Mouse (Mus musculus) left cerebral cortex, adult 9 months (tissue): Measurements from ENCODE around the gene Ccin.

ENCODE experiments used
- DNase-seq, 2 experiments: peaks; one replicate each; pipeline ENCODE4 v3.0.0; 2022; ENCODE audit warnings: low spot score in 2 of 2

Ccin gene

DNA sequence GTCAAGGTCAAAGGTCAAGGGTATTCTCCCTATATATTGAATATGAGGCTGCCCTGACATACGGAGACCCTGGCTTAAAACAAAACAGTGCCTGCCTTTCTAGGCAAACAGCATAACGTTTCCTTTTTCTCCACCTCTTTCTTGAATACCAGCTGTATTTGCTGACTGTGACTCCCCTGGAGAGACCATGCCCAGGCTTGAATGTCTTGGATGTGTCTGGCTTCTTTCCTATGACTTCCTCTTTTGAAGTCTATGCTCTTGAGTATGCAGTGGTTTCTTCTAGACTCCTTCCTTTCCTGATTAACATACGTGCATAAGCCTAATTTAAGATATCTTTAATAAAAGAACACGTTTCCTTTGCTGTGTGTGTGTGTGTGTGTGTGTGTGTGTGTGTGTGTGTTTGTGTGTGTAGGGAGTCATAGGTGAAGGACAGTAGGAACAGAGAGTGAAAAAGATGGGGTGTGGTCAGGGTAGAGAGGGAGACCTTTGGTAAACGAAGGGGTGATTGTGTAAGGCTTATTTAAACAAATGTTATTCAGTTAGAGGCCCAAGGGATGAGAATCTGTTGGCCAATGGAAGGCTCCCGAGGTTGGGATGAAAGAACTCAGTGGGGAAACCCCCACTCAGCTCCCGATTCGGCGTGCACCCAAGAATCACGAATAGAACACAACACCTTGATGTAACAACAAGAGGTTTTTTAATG is 8.2 kb upstream of the Ccin start:
- no peak for DNase-seq

DNA sequence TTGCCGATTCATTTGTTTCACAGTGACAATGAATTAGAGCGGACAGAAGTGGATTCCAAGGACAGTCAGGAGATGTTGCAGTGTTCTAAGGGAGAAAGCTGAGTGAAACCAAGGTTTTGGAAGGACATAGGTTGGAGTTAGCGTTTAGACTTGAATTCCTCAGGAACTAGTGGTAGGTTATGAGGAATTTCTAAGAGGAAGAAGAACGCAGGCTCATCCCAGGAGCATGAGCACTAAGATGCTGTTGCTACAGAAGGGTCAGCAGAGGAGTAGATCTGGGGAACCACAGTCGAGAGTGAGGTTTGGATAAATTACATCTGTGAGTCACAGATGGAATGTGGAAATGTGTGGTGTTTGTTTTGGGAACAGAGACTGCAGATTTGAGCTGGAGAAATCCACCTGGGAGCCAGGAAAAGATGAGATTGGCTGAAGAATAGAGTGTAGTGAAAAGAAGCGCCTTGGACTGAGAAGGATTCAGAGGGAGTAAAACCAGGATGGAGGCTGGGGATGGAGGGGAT is 7.0 kb upstream of the Ccin start:
- no peak for DNase-seq

DNA sequence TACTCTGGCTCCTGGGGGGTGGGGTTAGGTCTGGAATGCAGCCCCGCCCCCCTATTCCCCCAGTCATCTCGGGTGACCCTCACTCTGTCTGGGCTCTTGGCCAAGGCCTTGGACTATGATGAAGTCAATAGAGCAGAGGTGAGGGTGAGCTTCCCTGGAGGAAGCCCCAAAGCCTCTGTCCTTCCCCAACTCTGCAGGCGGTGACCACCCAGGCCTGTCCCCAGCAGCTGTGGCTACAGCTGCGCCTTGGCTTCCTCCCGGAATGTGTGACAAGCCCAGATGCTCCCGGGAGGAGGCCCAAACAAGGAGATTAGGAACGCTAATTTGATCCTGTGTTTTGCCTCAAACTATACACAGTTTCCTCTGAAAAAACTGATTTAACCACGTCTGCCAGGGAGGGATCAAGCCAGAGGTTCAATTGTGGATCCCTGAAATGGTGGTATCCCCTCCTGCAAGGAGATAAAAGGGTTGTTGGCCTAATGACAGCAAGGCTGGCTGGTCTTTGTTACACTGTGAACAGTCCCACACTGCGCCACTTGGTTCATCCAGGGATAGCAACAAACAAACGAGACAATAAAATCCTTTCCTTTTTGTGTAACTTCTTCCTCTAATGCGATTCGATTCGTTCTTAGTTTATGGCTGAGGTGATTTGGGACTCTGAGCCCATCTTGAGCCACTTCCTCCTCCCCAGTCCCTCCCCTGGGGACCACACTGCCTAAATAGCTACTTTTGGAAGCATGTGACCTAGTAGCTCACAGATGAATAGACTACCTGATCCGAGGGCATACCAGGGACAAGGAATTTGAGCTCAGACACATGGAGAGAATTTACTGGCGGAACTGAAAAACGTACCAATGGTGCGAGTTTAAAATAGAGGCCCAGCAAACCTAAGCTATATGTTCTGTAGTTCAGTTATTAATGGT is 4.5 kb upstream of the Ccin start:
- no peak for DNase-seq

DNA sequence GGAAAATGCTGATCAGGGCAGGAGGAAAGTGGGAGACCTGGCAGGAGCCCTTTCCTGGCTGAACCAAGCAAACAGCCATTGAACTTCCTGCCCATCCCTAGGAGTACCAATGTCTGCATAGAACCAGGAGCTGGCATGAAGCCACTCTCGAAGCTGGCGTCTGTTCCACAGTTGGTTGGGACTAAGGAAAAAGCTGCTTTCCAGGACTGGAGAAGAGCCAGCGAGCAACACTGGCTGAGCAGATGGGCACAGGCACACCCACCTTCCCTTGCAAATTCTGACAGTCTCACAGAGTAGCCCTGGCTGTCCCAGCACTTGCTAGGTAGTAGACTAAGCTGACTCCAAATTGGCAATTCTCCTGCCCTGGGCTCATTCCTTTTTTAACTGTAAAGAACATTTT is 3.5 kb upstream of the Ccin start:
- peak; percentile 61 to 93 for DNase-seq

DNA sequence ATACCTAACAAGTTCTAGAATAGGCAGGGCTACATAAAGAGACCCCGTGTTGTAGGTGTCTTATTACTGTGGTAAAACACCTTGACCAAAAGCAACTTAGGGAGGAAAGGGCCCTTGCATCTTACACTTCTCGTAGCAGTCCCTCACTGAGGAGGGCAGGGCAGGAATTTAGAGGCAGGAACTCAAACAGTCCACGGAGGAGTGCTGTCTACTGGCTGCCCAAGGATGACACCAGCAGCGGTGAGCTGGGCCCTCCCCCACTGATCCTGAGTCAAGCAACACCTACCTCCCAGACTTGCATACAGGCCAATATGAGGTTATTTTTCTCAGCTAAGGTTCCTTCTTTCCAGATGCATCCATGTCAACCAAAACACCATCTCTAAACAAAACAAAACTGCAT is 3.0 kb upstream of the Ccin start:
- DNase-seq = no peak

DNA sequence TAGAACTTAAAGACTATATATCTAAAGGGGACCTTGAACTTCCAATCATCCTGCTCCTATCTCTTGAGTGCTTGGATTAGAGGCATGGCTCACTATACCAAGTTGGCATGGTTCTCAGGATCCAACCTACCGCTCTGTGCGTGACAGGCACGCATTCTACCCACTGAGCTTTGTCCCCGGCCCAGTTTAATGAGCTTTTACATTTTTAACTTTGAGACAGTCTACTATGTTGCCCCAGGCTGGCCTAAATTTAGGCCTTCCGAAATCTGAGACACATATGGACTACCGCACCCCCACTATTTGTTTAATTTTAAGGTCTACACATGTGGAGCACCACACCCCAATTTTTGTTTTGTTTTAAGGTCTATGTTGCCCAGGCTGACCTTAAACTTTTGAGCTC is 2.4 kb upstream of the Ccin start:
- no peak for DNase-seq

DNA sequence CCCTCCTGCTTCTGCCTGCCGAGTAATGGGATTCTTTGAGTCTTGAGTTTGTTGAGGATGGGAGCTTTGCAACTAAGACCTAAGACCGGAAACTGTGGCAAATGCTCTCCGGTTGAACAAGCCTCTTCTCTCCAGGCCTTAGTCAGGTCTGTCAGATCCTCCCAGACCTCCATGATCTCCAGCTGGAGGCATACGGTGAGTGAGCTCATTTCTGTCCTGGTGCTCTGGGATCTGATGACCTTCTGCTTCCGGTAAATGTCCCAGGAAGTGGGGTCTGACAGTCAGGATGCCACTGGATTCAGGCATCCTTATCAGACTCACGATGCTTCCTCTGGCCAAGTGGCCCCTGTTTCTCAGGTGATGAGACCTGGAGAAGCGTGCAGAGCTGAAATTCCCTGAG is 2.0 kb upstream of the Ccin start:
- no peak for DNase-seq

DNA sequence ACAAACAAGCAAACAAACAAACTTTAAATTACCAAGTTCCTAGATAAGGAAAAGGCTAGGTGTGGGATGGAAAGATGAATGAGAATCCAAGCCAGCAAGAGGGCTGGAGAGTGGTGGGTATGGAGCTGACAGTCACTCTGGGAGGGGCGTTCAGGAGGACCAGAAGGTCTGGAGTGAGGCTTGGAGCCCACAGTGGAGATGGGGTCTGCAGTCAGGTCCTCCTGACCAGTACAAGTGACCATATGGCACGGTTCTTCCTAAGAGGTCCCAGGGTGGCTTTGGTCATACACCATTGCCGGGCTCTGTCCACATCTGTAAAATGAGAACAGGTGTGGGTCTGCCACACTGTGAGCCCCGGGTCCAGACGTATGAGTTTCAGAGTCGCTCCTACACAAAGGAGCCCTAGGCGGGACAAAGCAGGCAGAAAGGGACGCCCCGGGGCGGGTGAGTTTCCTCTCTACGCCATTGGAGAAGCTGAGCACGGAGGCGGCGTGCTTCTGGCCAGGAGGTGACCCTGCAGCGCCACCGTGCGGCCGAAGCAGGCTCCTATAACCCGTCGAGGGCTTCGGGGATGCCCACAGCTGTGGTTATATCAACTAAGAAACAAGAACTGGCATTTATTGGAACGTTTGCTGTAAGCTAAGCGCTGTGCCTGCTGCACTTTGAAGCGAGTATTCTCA is 1.1 kb upstream of the Ccin start:
- DNase-seq = peak; percentile 64 to 94

DNA sequence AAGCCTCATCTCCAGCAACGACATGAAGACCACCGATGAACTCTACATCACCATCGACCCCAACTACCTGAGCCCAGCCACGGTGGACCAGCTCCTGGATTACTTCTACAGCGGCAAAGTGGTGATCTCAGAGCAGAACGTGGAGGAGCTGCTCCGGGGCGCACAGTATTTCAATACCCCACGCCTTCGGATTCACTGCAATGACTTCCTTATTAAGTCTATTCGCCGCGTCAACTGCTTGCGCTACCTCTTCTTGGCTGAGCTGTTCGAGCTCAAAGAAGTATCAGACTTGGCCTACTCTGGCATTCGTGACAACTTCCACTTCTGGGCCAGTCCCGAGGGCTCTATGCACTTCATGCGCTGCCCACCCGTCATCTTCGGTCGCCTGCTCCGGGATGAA is 473 bp downstream of the Ccin start:
- DNase-seq = no peak

DNA sequence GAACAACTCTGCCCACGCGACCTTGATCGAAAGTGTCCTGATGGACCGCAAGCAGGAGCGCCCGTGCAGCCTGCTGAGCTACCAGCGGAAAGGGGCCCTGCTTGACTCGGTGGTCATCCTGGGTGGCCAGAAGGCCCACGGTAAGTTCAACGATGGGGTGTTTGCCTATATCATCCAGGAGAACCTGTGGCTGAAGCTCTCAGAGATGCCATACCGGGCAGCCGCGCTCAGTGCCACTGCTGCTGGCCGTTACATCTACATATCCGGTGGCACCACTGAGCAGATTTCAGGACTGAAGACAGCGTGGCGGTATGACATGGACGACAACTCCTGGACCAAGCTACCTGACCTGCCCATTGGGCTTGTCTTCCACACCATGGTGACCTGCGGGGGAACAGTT is 1.0 kb downstream of the Ccin start:
- no peak for DNase-seq

DNA sequence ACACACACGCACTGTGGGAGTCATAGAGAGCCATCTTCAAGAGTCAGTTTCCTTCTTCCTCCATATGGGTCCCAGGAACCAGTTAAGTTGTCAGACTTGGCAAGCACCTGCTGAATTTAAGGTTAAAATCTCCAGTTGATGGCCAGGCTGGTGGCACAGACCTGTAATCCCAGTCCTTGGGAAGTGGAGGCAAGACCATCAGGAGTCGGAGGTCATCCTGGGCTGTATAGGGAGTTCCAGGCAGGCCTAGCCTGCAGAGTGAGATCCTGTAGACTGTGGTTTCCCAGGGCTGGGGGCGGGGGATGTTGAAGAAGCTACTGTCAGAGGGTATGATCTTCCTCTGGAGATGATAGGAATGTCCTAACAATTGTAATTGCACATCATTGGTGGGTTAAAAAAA is 5.7 kb downstream of the Ccin start:
- no peak for DNase-seq

DNA sequence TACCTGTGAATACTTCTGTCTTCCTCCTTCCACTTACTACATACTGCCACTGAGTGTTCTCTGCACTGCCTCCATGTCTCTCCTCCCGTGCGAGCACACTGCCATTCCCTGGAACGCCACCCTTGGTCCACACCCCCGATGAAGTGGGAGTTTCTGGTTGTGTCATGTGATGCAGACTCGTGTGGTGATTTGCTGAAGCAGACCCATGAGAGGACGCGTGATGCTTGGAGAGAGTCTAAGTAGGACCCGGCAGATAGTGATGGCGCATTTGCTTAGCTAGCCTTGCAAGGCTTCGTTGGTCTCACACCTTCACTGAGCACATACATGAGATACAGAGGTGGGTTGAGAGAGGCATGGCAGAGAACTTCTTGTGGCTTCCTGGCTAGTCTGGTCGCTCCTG is 9.8 kb downstream of the Ccin start:
- DNase-seq = no peak

DNA sequence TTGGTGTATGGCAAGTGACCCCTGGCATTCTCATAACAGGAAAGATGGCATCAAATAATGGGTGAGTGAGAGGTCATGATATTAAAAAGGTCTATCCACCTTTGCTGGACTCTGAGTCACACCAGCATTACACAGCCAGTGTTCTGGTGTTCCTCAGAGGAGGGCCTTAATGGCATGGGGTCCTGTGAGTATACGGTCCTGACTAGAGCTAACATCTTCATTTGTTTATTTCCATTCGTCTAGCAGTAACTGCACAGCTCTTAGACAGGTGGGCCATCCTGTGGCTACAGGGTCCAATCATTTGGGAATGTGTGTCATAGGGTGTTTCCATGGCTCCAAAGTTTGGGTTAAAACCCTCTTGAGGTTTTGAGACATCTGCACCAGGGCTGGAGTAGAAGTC is 11.1 kb downstream of the Ccin start:
- DNase-seq = no peak

DNA sequence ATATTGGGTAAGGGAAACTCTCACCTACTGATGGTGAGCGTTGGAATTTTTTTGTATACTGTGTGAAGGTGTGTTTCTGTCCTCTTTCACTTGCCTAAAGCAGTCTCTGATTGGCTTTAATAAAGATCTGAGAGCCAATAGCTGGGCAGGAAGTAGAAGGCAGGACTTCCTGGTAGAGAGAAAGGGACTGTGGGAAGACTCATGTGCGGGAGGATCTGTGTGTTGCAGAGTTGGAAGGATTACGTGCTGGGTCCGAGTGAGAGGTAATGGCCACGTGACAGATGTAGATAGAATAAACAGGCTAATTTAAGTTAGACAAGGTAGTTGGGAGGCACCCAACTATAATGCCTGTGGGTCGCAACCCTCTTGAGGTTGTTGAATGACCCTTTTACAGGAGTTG is 20.3 kb downstream of the Ccin start:
- no peak for DNase-seq

DNA sequence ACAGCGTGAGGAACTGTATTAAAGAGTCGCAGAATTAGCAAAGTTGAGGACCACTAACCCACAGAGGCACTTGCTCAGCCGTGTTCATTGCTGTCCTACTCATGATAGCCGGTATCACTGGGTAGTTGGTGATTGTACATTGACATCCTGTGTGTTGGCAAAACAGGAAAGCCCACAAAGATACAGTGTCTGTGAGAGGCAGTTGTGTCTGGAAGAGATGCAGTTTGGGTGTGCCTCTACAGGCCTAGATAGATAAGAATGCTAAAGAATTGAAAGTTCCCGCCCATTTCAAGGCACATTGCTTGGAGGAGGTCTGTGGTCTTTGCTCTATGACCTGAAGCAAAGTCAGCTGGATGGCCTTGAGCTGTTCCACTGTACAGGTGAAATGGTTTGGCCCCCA is 20.8 kb downstream of the Ccin start, which contains the start of gene Clta:
Gene Clta (plus strand): TSS at position 327 of the 400 bp plus-strand sequence.
- DNase-seq = no peak

DNA sequence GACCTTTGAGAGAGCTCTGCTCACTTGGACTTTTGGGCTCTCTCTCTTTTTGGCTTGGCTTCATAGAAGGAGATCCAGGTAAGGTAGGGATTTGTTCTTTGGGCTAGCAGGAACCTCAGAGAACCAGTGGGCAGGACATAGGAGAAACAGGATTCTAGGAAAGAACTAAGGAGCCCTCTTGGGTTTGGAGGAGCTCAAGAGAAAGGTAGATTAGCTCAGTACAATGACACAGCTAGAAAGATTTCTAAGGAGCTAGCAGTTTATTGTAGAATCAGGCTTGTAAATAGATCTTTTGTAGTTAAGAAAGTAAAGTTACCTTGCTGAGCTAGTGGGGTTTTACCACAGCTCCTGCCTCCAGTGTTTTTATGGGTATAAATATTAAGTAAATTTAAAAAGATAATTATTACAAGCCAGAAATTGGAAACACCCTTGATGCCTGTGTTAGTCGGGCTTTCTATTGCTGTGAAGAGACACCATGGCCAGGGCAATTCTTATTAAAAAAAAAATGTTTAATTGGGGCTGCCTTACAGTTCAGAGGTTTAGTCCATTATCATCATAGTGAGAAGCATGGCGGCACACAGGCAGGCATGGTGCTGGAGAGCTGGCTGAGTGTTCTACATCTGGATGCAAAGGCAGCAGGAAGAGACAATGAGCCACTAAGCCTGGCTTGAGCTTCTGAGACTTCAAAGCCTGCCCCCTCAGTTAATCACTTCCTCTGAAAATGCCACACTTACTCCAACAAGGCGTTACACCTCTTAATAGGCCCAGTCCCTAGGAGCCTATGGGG is 21.5 kb downstream of the Ccin start:
- no peak for DNase-seq

DNA sequence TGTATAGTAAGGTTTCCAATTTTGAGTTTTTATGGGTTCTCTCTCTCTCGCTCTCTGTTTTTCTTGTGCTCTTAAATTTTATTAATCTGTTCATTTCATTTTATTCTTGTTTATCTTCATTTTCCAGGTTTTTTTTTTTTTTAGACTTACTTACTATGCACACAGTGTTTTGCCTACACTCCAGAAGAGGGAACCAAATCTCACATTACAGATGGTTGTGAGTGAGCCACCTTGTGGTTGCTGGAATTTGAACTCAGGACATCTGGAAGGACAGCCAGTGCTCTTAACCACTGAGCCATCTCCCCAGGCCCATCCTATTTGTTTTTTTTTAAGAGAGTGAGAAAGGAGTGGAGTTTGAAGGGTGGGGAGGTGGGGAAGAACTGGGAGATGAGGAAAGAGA is 26.9 kb downstream of the Ccin start:
- DNase-seq = no peak

DNA sequence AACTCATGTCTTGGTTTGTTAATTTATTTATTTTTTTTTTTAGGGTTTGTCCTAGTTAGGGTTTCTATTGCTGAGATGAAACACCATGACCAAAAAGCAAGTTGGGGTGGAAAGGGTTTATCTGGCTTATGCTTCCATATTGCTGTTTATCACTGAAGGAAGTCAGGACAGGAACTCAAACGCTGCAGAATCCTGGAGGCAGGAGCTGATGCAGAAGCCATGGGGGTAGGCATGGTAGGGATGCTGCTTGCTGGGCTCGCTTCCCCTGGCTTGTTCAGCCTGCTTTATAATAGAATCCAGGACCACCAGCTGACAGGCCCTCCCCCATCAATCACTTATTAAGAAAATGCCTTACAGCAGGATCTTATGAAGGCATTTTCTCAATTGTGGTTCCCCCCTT is 27.6 kb downstream of the Ccin start:
- DNase-seq = no peak

DNA sequence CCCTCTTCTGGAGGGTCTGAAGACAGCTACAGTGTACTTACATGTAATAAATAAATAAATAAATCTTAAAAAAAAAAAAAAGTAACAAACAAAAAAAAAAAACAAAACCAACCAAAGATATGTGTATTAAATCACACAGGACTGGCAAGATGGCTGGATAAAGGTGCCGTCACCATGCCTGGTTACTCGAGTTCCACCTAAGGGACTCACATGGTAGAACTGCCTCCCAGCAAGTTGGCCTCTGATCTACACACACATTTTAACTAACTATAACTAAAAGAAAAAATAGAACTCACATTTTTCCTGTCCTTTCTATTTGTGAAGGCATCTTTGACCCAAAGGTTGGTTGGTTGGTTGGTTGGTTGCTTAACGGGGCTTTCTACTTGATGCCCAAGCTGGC is 28.5 kb downstream of the Ccin start:
- DNase-seq = no peak

DNA sequence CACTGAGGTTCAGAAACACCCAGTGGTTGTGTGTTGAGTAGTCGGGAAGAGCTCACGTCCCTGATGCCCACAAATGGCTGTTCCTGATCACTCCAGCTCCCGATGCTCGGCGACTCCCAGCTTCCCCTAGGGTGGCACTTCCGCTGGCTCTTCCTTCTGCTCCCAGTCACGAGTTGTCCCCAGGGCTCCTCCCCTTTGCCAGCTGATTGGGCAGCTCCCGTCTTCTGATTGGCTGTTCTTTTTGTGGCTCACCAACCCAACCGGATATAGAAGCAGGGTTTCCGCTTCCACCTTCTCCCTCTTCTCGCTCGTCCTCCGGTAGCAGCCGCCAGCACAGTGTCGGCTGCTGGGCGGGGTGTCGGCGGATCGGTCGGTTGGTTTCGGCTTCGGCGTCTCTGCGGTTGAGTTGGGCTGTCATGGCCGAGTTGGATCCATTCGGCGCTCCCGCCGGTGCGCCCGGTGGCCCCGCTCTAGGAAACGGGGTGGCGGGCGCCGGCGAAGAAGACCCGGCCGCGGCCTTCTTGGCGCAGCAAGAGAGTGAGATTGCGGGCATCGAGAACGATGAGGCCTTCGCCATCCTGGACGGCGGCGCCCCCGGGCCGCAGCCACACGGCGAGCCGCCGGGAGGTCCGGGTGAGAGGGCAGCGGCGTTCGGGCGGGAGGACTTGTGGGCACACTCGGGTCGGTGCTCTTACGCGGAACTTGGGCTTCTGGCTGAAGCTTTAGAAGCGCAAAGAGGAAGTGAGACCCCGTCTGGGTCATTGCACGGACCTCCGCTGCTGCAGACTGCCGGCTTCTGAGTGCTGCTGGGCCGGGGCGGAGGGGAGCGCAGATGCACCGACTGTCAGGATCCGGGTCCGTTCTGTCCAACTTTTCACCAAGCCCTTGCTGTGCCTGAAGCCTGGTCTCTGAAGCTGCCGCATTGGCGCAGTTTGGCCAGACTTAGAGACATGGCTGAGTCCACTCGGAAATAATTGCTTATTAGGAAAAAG is 29.4 kb downstream of the Ccin start:
- peak; percentile 93 to 96 for DNase-seq
